Mouse (Mus musculus) thymus, postnatal 25 days (tissue): ENCODE data around the gene Gtf2h3.
A peak's percentile ranks its signal among the peaks of the same experiment; 100 is the strongest.
"Not testable (repeated sequence)": the region's sequence is repeated elsewhere in the genome, so short reads cannot be mapped to it uniquely, and the experiment has no call there.

Experiments
- DNase-seq: peaks from one replicate; pipeline ENCODE4 v3.0.0; 2022

The Gtf2h3 gene

DNA sequence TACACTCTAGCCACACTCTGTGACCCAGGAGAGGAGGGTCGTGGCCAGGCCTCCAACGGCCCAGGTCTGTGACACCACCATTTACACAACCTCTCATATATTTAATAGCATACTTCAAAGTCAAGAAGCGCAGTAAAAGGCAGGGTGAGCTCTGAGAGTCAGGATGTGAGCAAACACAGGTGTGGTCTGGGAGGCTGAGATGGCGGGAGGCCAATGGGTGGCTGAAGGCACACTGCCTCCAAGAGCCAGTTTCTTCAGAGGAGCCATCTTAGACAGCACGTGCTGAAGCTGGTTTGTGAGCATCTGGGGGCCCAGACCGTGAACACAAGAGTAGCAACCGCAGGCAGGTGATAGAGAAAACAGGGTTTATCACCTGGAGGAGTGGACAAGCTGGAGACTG is 3.5 kb upstream of the Gtf2h3 start:
- DNase-seq: no peak

DNA sequence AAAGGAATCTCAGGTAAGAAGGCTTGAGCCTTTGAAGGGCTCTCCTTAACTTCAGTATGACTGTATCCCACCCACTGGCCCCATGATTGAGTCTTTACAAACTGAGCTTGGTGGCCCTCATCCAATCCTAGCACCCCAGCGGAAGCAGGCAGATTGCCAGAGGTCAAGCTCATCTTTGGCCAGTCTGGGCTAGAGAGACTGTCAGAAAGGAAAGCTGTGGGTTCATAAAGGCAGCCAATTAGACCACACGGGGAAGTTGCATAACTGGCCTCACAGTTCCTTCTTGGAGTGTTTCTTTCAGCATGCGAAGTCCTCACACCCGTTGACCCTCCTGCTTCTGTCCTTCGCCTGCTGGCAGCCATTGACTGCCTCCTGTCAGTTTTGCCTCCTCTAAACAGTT is 3.6 kb downstream of the Gtf2h3 start:
- DNase-seq: no peak

DNA sequence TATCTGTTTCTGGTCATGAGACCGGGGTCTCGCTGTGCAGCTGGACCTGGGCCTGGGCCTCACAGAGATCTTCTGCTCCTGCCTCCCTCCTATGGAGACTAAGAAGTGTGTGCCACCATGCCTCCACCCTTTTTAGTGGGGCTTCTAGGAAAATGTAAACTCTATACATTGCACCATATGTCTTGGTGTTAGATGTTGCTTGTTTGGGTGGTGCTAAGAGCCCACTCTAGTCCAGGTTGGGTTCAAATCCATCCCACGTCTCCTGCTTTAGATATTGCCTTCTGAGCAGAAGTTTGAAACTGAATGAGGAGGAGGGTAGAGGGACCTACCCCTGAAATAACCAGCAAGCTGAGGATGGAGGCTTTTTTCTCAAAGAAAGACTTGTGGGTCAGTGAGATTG is 13.8 kb downstream of the Gtf2h3 start:
- DNase-seq: no peak

DNA sequence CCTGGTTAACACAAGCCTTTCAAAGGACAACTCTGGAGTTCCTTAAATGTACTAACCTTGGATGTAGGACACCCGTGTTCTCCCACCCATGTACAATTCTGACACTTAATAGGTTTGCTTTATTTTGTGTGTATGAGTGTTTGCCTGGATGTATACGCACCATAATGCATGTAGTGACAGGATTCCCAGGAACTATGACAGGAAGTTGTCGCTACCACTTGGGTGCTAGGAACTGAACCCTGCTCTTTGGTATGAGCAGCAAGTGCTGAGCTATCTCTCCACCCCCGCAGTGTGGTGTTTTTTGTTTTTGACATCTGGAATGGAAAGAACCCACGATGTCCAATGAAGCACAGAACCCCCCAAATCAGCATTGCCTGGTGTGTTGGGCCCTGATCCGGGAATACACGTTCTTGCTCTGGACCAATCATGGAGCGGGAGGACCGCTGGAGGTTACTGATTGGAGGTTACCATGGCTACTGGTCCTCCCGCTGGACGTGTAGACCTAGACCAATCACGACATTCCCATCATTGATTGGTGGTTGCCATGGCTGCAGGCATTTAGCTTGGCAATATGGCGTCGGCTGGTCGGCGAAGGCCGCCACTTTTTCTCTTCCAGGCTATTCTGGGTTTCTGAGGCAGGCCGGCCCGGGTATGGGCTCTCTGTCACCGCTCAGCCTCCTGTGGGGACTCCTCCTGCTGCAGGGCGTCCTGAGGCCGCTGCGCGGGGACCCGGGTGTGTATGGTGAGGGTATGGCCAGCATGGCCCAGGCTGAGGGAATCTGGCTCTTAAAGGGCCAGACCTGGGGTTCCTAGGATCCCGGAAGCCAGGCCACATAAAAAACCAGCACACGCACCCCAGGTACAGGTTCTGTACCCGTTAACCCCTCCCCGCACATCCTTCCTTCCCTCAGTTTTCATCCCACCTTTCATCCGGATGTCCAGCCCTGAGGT is 19.6 kb downstream of the Gtf2h3 start:
- DNase-seq: peak; percentile 46

DNA sequence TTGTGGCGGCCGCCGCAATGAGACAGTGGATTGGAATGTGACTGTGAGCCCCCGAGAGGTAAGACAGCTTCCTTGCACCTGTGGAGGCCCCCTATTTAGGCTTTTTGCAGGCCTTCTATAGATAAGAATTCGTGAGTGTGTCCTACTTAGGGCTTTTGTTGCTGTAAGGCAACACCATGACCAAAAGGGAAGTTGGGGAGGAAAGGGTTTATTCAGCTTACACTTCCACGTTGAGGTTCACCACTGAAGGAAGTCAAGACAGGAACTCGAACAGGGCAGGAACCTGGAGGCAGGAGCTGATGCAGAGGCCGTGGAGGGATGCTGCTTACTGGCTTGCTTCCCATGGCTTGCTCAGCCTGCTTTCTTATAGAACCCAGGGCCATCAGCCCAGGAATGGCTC is 20.8 kb downstream of the Gtf2h3 start:
- DNase-seq: not testable (repeated sequence)

DNA sequence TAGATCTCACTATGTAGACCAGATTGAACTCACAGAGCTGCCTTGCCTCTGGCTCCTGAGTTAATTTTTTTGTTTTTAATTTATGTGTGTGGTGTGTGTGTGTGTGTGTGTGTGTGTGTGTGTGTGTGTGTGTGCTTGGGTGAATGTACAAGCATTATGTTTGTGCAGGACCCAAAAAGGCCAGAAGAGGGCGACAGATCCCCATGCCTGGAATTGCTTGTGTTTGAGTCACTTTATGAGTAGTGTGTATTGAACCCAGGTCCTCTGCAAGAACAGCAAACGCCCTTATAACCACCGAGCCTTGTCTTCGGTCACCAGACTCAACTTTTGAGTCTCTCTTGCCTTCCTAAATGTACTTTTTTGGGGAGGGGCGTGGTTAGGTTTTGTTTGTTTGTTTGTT is 23.4 kb downstream of the Gtf2h3 start:
- DNase-seq: peak; percentile 78

DNA sequence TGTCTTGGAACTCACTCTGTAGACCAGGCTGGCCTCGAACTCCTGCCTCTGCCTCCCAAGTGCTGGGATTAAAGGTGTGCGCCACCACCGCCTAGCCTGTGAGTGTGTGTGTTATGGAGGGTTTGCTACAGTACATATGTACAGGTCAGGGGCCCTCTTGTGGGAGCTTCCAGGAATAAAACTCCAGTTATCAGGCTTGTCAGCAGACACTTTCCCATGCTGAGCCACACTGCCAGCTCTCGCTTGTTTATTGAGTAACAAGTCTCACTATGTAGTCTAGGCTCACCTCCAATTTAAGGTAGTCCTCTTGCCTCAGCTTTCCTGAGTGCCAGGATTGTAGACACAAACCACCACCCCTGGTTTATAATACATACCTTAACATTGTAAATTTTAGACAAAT is 25.4 kb downstream of the Gtf2h3 start:
- no peak for DNase-seq

DNA sequence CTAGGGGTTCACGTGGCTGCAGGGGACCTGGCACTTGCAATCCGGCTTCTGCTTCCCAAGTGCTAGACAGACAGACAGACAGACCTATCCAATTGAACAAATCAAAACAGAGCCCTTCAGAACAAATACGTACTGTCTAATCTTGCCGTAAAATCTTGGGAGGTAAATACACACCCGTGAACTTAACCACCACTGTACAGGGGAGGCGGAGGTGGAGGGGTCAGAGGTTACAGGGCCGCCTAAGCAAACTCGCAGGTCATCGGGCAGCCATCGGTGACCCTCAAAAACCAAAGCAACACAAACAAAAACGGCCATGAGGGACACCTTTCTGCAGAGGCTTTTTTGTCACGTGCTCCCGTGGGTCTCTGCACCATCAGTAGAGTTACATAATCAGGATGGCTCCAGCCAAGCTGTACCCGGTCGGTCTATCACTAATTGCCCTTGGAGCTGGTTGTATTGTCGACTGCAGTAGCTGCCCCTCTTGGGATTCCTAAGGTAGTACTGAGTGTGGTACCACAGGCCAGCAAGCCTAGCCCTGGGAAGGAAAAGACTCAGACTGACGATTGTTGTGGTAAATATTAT is 26.2 kb downstream of the Gtf2h3 start:
- DNase-seq: no peak

DNA sequence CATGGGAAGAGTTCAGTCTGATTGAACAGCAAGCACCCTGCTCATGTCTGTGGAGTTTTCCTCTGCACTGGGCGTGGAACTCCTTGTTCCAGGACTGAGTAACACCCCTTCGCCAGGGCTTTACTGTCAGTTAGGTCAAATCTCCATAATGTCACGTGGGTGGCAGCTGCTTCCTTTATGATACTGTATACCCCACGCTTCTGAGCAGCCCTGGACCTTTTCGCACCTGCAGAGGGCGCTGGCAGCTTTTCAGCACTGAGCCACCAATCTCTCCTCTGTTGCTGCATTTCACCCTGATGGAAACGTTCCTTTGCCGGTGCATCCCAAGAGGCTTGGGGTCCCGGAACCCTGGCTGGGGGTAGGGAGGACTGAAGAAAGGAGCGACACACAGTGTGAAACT is 32.0 kb downstream of the Gtf2h3 start:
- DNase-seq: peak; percentile 65

DNA sequence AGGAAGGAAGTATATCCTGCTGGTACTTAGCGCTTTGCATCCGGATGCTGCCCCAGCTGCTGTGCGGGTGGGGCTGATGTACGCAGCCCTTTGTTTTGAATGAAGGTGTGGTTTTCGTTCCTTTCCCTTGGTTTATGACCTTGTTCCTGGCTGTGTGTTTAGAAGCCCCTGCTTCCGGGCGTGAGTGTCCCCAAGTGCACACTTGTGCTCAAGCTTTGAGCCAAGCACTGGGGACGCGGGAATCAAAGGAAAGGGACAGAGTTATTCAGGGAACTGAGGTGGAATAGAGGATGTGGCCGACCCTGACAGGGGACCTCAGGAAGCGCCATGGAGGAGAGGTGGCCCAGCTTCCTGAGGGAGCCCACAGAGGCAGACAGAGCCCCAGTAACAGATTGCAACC is 35.8 kb downstream of the Gtf2h3 start:
- DNase-seq: peak; percentile 58

DNA sequence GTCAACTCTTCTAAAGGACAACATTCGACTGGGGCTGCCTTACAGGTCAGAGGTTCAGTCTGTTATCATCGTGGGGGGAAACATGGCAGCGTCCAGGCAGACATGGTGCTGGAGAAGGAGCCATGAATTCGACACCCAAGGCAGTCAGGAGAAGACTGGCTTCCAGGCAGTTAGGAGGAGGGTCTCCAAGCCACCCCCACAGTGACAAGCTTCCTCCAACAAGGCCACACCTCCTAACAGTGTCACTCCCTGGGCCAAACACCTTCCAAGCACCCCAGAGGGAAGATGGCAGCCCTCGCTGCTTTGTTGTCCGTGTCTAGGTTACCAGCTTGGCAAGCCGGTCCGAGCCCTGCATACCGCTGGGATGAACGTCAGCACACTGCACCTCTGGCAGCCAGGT is 39.8 kb downstream of the Gtf2h3 start:
- DNase-seq: no peak

DNA sequence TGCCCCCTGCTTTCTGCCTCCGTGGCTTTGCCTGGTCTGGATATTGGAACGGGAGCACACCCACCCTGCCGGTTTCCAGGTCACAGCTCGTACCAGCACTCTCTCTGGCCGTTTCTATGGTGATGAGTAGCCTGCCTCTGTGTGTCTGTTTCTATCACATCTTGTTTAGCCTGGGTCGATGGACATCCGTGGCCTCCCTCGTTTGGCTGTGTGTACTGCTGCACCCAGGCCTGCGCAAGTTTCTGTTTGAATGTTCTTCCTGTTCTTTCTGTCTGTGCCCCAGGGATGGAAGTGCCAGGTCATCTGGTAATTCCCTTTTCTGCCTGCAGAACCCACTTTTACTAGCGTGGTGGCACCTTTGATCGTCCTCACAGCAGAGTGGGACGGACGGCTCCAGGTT is 42.4 kb downstream of the Gtf2h3 start:
- no peak for DNase-seq

DNA sequence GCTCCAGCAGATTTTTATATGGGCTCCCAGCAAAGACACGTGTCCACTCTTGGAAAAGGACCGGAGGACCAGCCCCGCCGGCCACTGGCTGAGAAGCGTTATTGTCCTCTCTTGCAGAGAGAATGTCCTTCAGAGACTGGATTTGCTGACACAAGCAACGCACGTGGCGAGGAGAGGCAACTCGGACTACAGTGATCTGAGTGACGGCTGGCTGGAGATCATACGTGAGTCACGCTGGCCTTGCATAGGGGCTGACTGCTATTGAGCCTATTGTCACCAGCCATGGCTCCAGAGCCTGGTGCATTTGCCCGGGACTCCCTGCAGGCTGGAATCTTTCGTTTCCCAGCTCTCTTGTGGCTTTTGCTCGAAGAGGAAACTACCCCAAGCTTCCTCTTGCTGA is 44.0 kb downstream of the Gtf2h3 start:
- no peak for DNase-seq

DNA sequence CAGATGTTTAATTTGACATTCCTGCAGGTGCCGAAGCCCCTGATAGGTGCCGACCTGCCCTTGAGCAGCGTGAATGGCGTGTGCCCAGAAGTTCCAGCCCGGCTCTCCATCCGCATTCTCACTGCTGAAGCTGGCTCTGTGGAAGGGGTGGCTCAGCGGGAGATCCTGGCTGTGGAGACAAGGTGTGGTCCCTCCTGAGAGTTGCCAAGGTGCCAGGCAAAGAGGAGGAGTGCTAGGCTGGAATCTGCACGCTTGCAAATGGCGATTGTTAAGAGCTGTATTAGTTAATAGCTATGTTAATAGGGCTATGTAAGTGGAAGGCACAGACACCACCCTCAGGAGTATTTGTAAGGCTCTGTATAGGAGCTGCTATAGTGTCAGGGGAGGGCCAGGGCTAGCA is 45.4 kb downstream of the Gtf2h3 start:
- no peak for DNase-seq

DNA sequence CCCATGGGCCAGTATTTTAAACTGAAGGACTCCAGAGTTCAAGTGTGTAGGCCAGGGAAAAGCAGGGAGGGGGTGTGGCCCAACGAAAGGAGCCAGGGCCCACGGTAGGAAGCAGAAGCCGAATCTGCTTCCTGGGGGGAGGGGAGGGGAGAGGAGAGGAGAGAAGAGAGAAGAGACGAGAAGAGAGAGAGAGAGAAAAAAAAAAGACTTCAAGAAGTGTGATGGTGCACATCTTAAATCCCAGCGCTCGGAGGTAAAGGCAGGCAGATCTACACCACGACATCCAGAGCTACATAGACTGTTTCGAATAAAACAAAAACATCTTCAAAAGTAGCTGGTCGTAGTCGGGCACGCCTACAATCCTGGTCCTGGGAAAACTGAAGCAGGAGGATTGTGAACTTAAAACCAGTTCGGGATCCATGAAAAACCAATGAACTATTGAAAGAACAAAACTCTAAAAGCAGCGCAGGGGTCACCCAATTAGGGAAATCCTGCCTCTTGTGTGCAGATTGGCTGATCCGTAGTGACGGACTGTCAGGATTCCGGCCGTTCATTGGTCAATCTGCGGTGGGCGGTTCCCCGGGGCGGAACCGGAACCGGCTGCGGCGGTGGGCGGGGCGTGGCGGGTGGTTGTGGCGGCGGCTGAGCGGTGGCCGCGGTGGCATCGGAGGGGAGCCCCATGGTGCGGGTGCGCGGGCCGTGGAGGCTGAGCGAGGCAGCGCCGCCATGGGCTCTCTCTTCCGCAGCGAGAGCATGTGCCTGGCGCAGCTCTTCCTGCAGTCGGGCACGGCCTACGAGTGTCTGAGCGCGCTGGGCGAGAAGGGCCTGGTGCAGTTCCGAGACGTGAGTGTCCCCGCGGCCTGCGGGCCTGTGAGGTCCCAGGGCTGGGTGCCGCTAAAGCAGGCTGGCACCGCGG is 49.8 kb downstream of the Gtf2h3 start, which contains the start of gene Atp6v0a2:
Atp6v0a2 (plus strand) TSS at position 129 of the 916 bp plus-strand sequence.
- peak; percentile 97 for DNase-seq

DNA sequence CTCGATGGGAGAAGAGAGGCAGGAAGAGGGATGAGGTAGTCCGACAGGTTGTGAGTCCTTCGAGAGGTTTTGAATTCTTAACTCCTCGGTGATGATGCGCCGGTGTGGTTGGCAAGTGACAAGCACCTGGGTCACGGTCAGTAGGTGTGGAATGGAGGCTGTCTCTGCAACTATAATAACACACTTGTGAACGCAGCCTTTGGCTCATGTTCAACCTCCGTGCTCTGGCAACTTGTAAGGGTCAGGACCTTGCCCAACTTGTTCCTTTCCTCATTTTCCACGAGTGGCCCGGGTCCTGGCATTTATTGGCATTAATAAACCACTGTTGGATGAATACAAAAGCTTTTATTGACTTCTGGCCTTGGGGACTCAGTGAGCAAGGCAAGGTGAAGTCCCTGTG is 50.7 kb downstream of the Gtf2h3 start:
- no peak for DNase-seq

DNA sequence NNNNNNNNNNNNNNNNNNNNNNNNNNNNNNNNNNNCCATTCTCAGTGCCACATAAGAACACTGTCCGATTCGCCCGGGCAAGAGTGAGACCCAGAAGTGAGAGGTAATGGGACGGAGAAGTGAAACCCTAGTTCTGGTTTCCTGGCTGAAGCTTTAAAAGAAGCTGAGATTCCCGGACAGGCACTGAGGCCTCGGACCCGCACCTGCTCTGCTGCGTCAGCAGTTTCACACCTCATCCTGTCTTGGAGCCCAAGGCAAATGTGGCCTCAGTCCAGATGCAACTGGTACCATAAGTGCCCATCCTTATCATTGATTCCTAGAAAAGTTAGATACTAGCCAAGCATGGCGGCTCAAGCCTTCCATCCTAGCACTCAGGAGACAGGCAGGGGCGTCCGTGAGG is 52.7 kb downstream of the Gtf2h3 start:
- no peak for DNase-seq

DNA sequence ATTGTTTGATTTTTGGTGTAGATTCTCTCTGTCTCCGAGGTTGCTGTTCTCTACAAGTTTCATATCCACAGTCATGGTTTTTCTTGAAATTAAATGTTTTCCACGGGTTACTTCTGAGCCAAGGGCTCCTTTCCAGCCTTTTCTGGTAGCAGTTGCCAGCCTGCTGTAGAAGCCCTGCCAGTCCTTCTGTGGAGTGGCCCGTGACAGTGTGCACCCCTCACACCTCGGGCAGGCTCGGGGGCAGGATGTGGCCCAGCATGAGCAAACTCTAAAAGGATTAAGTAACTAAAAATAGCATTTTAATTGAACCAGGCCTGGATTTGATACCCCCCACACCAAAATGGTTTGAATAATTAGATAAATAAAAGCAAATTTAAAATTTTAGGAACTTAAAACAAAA is 53.5 kb downstream of the Gtf2h3 start:
- DNase-seq: peak; percentile 41

DNA sequence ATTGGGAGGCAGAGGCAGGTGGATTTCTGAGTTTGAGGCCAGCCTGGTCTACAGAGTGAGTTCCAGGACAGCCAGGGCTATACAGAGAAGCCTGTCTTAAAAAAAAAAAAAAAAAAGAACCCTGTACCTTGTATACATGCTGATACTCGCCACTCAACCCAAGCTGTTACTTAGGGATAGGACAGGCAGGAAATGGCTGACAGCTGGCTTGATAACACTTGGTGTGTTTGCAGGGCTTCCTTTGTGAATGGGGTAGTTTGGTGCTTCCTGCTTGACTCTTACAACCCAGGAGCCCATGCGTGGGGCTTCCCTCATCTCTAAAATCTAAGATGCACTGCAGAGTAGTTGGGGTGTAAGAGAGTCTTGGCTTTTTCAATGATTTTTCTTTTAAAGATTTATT is 54.5 kb downstream of the Gtf2h3 start:
- DNase-seq: peak; percentile 60

DNA sequence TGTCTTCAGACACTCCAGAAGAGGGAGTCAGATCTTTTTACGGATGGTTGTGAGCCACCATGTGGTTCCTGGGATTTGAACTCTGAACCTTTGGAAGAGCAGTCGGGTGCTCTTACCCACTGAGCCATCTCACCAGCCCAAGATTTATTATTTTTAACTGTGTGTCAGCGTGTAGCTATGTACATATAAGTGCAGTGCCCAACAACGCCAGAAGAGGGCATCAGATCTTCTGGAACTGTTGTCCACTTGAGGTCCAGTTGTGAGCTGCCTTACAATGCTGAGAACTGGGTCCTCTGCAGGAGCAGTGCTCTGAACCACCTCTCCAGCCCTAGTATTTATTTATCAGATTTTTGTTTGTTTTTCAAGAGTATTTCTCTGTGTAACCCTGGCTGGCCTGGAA is 56.1 kb downstream of the Gtf2h3 start:
- DNase-seq: not testable (repeated sequence)

DNA sequence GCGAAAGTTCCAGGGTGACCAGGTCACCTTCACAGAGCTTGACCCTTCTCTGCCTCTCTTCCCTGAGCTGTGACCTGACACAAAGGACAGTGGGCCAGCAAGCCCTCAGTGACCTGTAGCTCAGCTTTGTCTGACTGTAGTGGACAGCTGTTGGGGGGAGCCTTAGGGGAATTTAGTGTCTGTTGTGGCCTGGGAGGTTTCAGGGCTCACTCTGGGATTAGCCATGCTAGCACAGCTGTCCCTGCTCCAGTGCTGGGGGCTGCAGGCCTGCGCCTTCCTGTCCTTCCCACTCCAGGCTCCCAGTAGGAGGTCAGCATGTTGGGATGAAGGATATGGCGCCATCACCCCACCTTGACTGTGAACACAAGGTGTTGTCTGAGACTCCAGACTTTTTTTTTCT is 57.2 kb downstream of the Gtf2h3 start:
- DNase-seq: no peak

DNA sequence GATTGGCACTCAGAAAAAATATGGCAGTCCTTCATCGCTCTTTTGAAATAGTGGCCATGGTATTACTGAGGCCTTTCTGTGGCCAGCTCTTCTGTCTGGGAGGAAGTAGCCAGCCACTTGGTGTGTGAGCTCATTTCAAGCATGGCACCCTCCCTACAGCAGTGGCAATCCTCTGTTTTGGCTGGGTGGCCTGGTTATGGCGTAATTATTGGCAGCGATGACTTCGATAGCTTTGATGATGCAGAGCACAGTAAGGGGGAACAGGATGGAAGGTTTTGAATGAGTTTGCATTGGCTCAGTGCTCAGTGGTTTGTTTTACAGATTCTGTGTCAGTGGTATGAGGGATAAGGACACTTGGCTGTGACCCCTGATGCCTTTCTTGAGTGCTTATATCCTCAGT is 57.8 kb downstream of the Gtf2h3 start:
- no peak for DNase-seq

DNA sequence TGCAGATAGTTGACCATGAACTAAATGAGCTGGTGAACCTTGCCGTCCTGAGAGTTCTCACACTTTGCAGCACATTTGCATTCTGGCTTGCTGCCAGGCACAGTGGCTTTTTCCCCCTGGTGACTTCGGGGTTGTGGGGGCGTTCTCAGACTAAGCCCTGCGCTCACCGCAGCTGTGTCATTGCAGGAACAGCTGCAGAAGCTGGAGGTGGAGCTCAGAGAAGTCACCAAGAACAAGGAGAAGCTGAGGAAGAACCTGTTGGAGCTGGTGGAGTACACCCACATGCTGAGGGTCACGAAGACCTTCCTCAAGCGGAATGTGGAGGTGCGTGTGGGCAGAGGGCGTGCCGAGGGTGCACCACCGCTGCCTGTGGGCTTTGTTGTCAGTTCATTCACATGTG is 58.4 kb downstream of the Gtf2h3 start:
- peak; percentile 80 for DNase-seq
